Mouse (Mus musculus): ENCODE measurements around the gene Cxcr5. TPM values are rescaled to one million over a fixed set of nuclear protein-coding genes. Genes with fewer than 3 reads are reported as not detected.

Gene Cxcr5
- total and polyA plus RNA-seq, 2 experiments from 2014 or later, result not detected

DNA sequence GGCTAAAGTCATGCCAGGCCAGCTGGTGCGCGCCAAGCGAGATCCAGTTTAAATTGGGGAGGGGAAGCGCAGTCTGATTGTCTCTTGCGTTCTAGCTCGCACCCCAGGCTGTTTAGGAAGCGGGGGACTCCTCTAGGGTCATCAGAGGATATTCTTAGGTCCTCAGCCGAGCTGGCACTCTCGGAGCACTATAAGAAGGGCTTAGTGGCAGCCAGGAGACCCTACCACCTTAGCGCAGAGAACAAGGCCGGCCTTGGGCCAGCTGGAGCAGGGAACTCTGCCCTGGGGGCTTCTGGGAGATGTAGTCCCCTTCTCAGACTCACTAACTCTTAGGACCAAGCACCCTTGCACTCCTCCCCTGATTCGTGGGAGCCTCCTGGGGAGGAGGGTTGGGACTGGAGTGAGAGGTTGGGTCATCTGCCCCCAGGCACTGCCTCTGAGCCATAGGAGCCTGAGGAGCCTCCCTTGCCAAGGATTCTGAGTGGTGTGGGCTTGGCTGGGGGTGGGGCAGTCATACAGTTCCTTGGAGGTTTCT is 78.1 kb downstream of the Cxcr5 start:
- H3K27ac ChIP-seq (ENCODE audit: low read depth), result peak overlapping the region; percentile 93
- peak overlapping the region; percentile 85 for H3K4me2 ChIP-seq (ENCODE audit: low read depth, low read length)
- peak overlapping the region; percentile 97 for H3K4me3 ChIP-seq (ENCODE audit: low read depth, low read length)
- no peaks in the 10 kb centered on the region for H3K27me3 ChIP-seq (ENCODE audit: control insufficient read depth, insufficient read depth, low read length)
- peaks cover 34% of the 10 kb centered on the region for H3K4me1 ChIP-seq (ENCODE audit: control insufficient read depth, insufficient read depth)
- peak overlapping the region; percentile 94 for H3K9ac ChIP-seq (replicated peaks; ENCODE audit: low read depth, low read length)
- 0% methylated on average over 12 of the region's 12 CpGs for WGBS
- peak; percentile 5; the same call in 1 of the 2 replicates for TF ChIP-seq CTCF (IDR thresholded peaks at IDR 0.05; ENCODE audit: low read depth)
- no peak for TF ChIP-seq EP300 (IDR thresholded peaks at IDR 0.05; ENCODE audit: low read depth)
- no peaks in the 10 kb centered on the region for H3K36me3 ChIP-seq (replicated peaks; ENCODE audit: control insufficient read depth, insufficient read depth, low read length)
- ATAC-seq (ENCODE audit: insufficient read depth, low read depth), result peak; percentile 10; the same call in 1 of the 2 replicates
- no peaks in the 10 kb centered on the region for H3K9me3 ChIP-seq (replicated peaks; ENCODE audit: control insufficient read depth, low read length)
- peak; percentile 88 for DNase-seq (ENCODE audit: low spot score)

DNA sequence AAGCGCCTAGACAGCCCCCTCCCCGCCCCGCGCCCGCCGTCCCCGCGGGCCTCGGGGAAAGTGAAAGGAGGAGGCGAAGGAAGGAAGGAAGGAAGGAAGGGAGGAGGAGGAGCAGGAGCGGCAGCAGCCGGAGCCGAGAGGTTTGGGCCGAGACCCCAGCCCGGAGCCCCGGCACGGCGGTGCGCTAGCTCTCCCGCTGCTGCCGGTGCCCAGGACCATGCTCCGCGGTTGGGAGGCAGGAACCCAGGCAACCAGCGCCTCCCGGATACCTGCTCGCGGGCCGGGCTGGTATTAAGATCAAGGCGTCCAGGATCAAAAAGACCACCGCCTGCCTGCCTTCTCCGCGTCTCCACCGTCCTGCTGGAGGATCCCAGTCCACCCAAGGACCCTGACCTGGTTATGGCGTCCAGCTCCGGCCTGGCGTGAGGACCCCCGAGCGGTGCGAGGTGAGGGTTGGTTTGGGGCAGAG is 78.6 kb downstream of the Cxcr5 start:
- Histone ChIP-seq H3K4me3 (ENCODE audit: low read depth, low read length) (peak overlapping the region; percentile 97), H3K4me1 (ENCODE audit: control insufficient read depth, insufficient read depth) (peaks cover 31% of the 10 kb centered on the region), H3K4me2 (ENCODE audit: low read depth, low read length) (peak overlapping the region; percentile 85), H3K36me3 (replicated peaks; ENCODE audit: control insufficient read depth, insufficient read depth, low read length) (no peaks in the 10 kb centered on the region), H3K27ac (ENCODE audit: low read depth) (peak overlapping the region; percentile 93), H3K9me3 (replicated peaks; ENCODE audit: control insufficient read depth, low read length) (no peaks in the 10 kb centered on the region), H3K9ac (replicated peaks; ENCODE audit: low read depth, low read length) (peak overlapping the region; percentile 94), H3K27me3 (ENCODE audit: control insufficient read depth, insufficient read depth, low read length) (no peaks in the 10 kb centered on the region)
- under 1% methylated on average over 37 of the region's 39 CpGs for WGBS
- TF ChIP-seq EP300 (IDR thresholded peaks at IDR 0.05; ENCODE audit: low read depth) (no peak), CTCF (IDR thresholded peaks at IDR 0.05; ENCODE audit: low read depth) (no peak)
- no peak for ATAC-seq (ENCODE audit: insufficient read depth, low read depth)
- no peak for DNase-seq (ENCODE audit: low spot score)

GRCm38 (mm10) chr9:44482552-44482951 is 79.1 kb downstream of the Cxcr5 start, which contains the start of gene Bcl9l:
TSS of gene Bcl9l (plus strand) at chr9:44482825.
- peak within 1 kb of the TSS; percentile 85 for H3K4me2 ChIP-seq (ENCODE audit: low read depth, low read length)
- peak; percentile 97 for DNase-seq (ENCODE audit: low spot score)
- no peaks in the 10 kb centered on the region for H3K9me3 ChIP-seq (replicated peaks; ENCODE audit: control insufficient read depth, low read length)
- H3K27ac ChIP-seq (ENCODE audit: low read depth), result peak within 1 kb of the TSS; percentile 93
- TF ChIP-seq EP300 (IDR thresholded peaks at IDR 0.05; ENCODE audit: low read depth) (no peak; the same call in 1 of the 2 replicates), CTCF (IDR thresholded peaks at IDR 0.05; ENCODE audit: low read depth) (peak; percentile 69)
- whole genome bisulfite sequencing, result 0% methylated on average over 29 of the region's 31 CpGs
- peaks cover 29% of the 10 kb centered on the region for H3K4me1 ChIP-seq (ENCODE audit: control insufficient read depth, insufficient read depth)
- H3K27me3 ChIP-seq (ENCODE audit: control insufficient read depth, insufficient read depth, low read length), result no peaks in the 10 kb centered on the region
- peak; percentile 57 for ATAC-seq (ENCODE audit: insufficient read depth, low read depth)
- H3K4me3 ChIP-seq (ENCODE audit: low read depth, low read length), result peak within 1 kb of the TSS; percentile 97
- H3K9ac ChIP-seq (replicated peaks; ENCODE audit: low read depth, low read length), result peak within 1 kb of the TSS; percentile 94
- H3K36me3 ChIP-seq (replicated peaks; ENCODE audit: control insufficient read depth, insufficient read depth, low read length), result no peaks in the 10 kb centered on the region

- peak overlapping the region; percentile 93; the same call in 1 of the 2 replicates for H3K27ac ChIP-seq (ENCODE audit: low read depth)
Measured at GRCm38 (mm10) chr9:44482112-44482511, 79.6 kb downstream of the Cxcr5 start.

GRCm38 (mm10) chr9:44479628-44480428 is 81.8 kb downstream of the Cxcr5 start:
- Histone ChIP-seq H3K4me1 (ENCODE audit: control insufficient read depth, insufficient read depth) (peaks cover 12% of the 10 kb centered on the region; the same call in 1 of the 2 replicates), H3K27ac (ENCODE audit: low read depth) (peak overlapping the region; percentile 91), H3K4me3 (ENCODE audit: low read depth, low read length) (peak overlapping the region; percentile 64), H3K36me3 (replicated peaks; ENCODE audit: control insufficient read depth, insufficient read depth, low read length) (no peaks in the 10 kb centered on the region), H3K9ac (replicated peaks; ENCODE audit: low read depth, low read length) (peak overlapping the region; percentile 59), H3K27me3 (ENCODE audit: control insufficient read depth, insufficient read depth, low read length) (no peaks in the 10 kb centered on the region), H3K4me2 (ENCODE audit: low read depth, low read length) (peak overlapping the region; percentile 90), H3K9me3 (replicated peaks; ENCODE audit: control insufficient read depth, low read length) (no peaks in the 10 kb centered on the region)
- DNase-seq (ENCODE audit: low spot score), result peak; percentile 95
- ATAC-seq (ENCODE audit: insufficient read depth, low read depth), result peak; percentile 49
- under 1% methylated on average over 26 of the region's 26 CpGs for WGBS
- peak; percentile 93 for TF ChIP-seq CTCF (IDR thresholded peaks at IDR 0.05; ENCODE audit: low read depth)
- no peak for TF ChIP-seq EP300 (IDR thresholded peaks at IDR 0.05; ENCODE audit: low read depth)

More at GRCm38 (mm10) chr9:44482112-44482511, 79.6 kb downstream of the Cxcr5 start:
- H3K36me3 ChIP-seq (replicated peaks; ENCODE audit: control insufficient read depth, insufficient read depth, low read length), result no peaks in the 10 kb centered on the region
- H3K4me3 ChIP-seq (ENCODE audit: low read depth, low read length), result peak overlapping the region; percentile 97
- H3K4me2 ChIP-seq (ENCODE audit: low read depth, low read length), result peak overlapping the region; percentile 85
- H3K27me3 ChIP-seq (ENCODE audit: control insufficient read depth, insufficient read depth, low read length), result no peaks in the 10 kb centered on the region
- ATAC-seq (ENCODE audit: insufficient read depth, low read depth) (no peak), DNase-seq (ENCODE audit: low spot score) (no peak)
- TF ChIP-seq EP300 (IDR thresholded peaks at IDR 0.05; ENCODE audit: low read depth), result no peak
- TF ChIP-seq CTCF (IDR thresholded peaks at IDR 0.05; ENCODE audit: low read depth), result no peak
- no peak overlapping the region for H3K9ac ChIP-seq (replicated peaks; ENCODE audit: low read depth, low read length)
- peaks cover 29% of the 10 kb centered on the region for H3K4me1 ChIP-seq (ENCODE audit: control insufficient read depth, insufficient read depth)
- H3K9me3 ChIP-seq (replicated peaks; ENCODE audit: control insufficient read depth, low read length), result no peaks in the 10 kb centered on the region
- 30% methylated on average over 3 of the region's 3 CpGs for WGBS

Measured in heart, postnatal 0 days (tissue).